Mouse (Mus musculus): ENCODE data around the gene Tspyl3. TPM values are rescaled to one million over a fixed set of nuclear protein-coding genes. Genes with fewer than 3 reads are reported as not detected.

Gene Tspyl3
- total RNA-seq, 4 experiments from 2014 or later, result 22.1 to 24.5 (median 23.5) TPM

- no peak for DNase-seq (ENCODE audit: low spot score in 2 of 2)
Observed at GRCm38 (mm10) chr2:153175995-153176570, 49.2 kb downstream of the Tspyl3 start.

Other genes with a start within 250 kb of the Tspyl3 start
- 10 to 100 TPM; 39.5 to 56.6 (median 50.7) TPM for gene Pdrg1, start 210.0 kb downstream of the Tspyl3 start, total RNA-seq (2022)
- 1 to 10 TPM; 1.4 to 2.3 (median 2.0) TPM for gene Xkr7, start 193.6 kb downstream of the Tspyl3 start, total RNA-seq (2022)
- gene Ccm2l, start 159.5 kb downstream of the Tspyl3 start, total RNA-seq (2022), result 1 to 10 TPM; 4.9 to 6.4 (median 5.6) TPM
- gene Hck, start 117.0 kb downstream of the Tspyl3 start, total RNA-seq (2022), result 1 to 10 TPM; 1.6 to 5.9 (median 3.6) TPM
- gene Tm9sf4, start 64.1 kb downstream of the Tspyl3 start, total RNA-seq (2022), result 100 to 1,000 TPM in 3 of 4 experiments, 10 to 100 TPM in 1; 93.5 to 116 (median 103) TPM
- 1 to 10 TPM; 6.6 to 7.2 (median 6.7) TPM for gene Plagl2, start 16.0 kb upstream of the Tspyl3 start, total RNA-seq (2022)
- gene Pofut1, start 16.1 kb upstream of the Tspyl3 start, total RNA-seq (2022), result 10 to 100 TPM; 20.7 to 22.4 (median 21.6) TPM
- 10 to 100 TPM; 46.6 to 58.4 (median 52.2) TPM for gene Kif3b, start 66.0 kb upstream of the Tspyl3 start, total RNA-seq (2022)
- gene Asxl1, start 120.4 kb upstream of the Tspyl3 start, total RNA-seq (2022), result 10 to 100 TPM; 32.3 to 39.0 (median 34.2) TPM

All from layer of hippocampus, adult 8-10 months (tissue).